Mouse (Mus musculus) midbrain, embryonic 11.5 days (tissue): Measurements from ENCODE around the gene Rbm8a2. TPM values are rescaled to one million over a fixed set of nuclear protein-coding genes. Genes with fewer than 3 reads are reported as not detected.
A peak's percentile ranks its signal among the peaks of the same experiment; 100 is the strongest.
"Not testable (repeated sequence)": the region's sequence is repeated elsewhere in the genome, so short reads cannot be mapped to it uniquely, and the experiment has no call there.

Source experiments
- ATAC-seq: fragments of 200-750 bp; cut with Nextera tagmentation; 2 replicates; pipeline ENCODE4 v1.8.0; 2017; ENCODE audit warnings: moderate TSS enrichment, moderate library complexity; ENCODE audit not compliant: low FRiP score
- DNase-seq: peaks from one replicate; pipeline ENCODE4 v3.0.0; 2015; ENCODE audit warnings: low spot score; ENCODE audit errors: missing footprints
- H3K27ac ChIP-seq: fragments of 300-500 bp; sonication (generic); 2 replicates; pipeline ENCODE4 v1.5.1; 2014; ENCODE audit warnings: low read depth, low read length
- H3K27me3 ChIP-seq: fragments of 300-500 bp; sonication (generic); 2 replicates; pipeline ENCODE4 v1.6.1; 2014; ENCODE audit warnings: mild to moderate bottlenecking, low read length, moderate library complexity, mixed read lengths; ENCODE audit not compliant: control insufficient read depth, insufficient read depth
- H3K36me3 ChIP-seq: fragments of 300-500 bp; sonication (generic); 2 replicates; pipeline ENCODE4 v1.6.1; 2014; ENCODE audit warnings: mild to moderate bottlenecking, low read length, moderate library complexity, mixed read lengths; ENCODE audit not compliant: control insufficient read depth, insufficient read depth
- H3K4me1 ChIP-seq: fragments of 300-500 bp; sonication (generic); 2 replicates; pipeline ENCODE4 v1.6.1; 2014; ENCODE audit warnings: low read length; ENCODE audit not compliant: control insufficient read depth, insufficient read depth
- H3K4me2 ChIP-seq: fragments of 300-500 bp; sonication (generic); 2 replicates; pipeline ENCODE4 v1.6.1; 2014; ENCODE audit warnings: mild to moderate bottlenecking, moderate library complexity
- H3K4me3 ChIP-seq: fragments of 300-500 bp; sonication (generic); 2 replicates; pipeline ENCODE4 v1.5.1; 2014; ENCODE audit warnings: low read depth, low read length
- H3K9ac ChIP-seq: fragments of 300-500 bp; sonication (generic); 2 replicates; pipeline ENCODE4 v1.6.1; 2014; ENCODE audit warnings: low read length
- H3K9me3 ChIP-seq: fragments of 300-500 bp; sonication (generic); 2 replicates; pipeline ENCODE4 v1.6.1; 2016; ENCODE audit warnings: low read length; ENCODE audit not compliant: control insufficient read depth
- WGBS: fragments of 180-500 bp; shearing (Covaris S2); extraction: QIAGEN DNeasy Blood & Tissue Kit; methylation state at CpG from one replicate; pipeline ENCODE4 v1.1.7; 2014; 5-methylcytosine and 5-hydroxymethylcytosine counted together
- polyA plus RNA-seq: library from polyadenylated mRNA; unstranded; fragments of >200 nt; fragmentation: Nextera tagmentation; extraction: Ambion mirVana; gene quantifications from 2 replicates; pipeline ENCODE4 v1.2.1, GENCODE M21; 2014

The Rbm8a2 gene
- polyA plus RNA-seq = 0.97 and 1.0 TPM in 2 replicates

GRCm38 (mm10) chr1:175979014-175979413 lies at the start of gene Rbm8a2:
TSS of gene Rbm8a2 (minus strand) at chr1:175979114.
- 91% methylated on average over 7 of the region's 7 CpGs for WGBS
- ATAC-seq = not testable (repeated sequence)

GRCm38 (mm10) chr1:176028397-176028796 lies 49.5 kb upstream of the Rbm8a2 start:
- Histone ChIP-seq H3K4me1 (no peaks in the 10 kb centered on the region), H3K27me3 (no peaks in the 10 kb centered on the region), H3K4me2 (no peak overlapping the region), H3K4me3 (no peak overlapping the region), H3K9ac (no peak overlapping the region), H3K36me3 (no peaks in the 10 kb centered on the region), H3K9me3 (no peaks in the 10 kb centered on the region), H3K27ac (no peak overlapping the region)
- no peak for ATAC-seq
- WGBS = 57% methylated on average over 3 of the region's 3 CpGs
- DNase-seq = no peak

More at GRCm38 (mm10) chr1:175979014-175979413, at the start of gene Rbm8a2:
- H3K4me2 ChIP-seq, H3K4me3 ChIP-seq, H3K9me3 ChIP-seq, H3K9ac ChIP-seq, H3K4me1 ChIP-seq, H3K36me3 ChIP-seq, H3K27ac ChIP-seq, DNase-seq, H3K27me3 ChIP-seq: not testable (repeated sequence)

- DNase-seq (no peak), ATAC-seq (no peak)
- no peak overlapping the region for H3K27ac ChIP-seq
- H3K36me3 ChIP-seq = no peaks in the 10 kb centered on the region
- no peaks in the 10 kb centered on the region for H3K9me3 ChIP-seq
- H3K4me2 ChIP-seq = no peak overlapping the region
- H3K4me1 ChIP-seq = no peaks in the 10 kb centered on the region
- H3K27me3 ChIP-seq = no peaks in the 10 kb centered on the region
- no peak overlapping the region for H3K4me3 ChIP-seq
- no peak overlapping the region for H3K9ac ChIP-seq
- WGBS = 31% methylated on average over 1 of the region's 1 CpGs
Measured at GRCm38 (mm10) chr1:176024501-176024900, 45.6 kb upstream of the Rbm8a2 start.

- Histone ChIP-seq H3K27me3 (no peaks in the 10 kb centered on the region), H3K9me3 (no peaks in the 10 kb centered on the region), H3K4me3 (no peak overlapping the region), H3K9ac (no peak overlapping the region), H3K27ac (no peak overlapping the region), H3K4me2 (no peak overlapping the region), H3K4me1 (peaks cover 7% of the 10 kb centered on the region), H3K36me3 (no peaks in the 10 kb centered on the region)
- 93% methylated on average over 3 of the region's 3 CpGs for WGBS
- DNase-seq = no peak
- no peak for ATAC-seq
Measured at GRCm38 (mm10) chr1:176018523-176018922, 39.6 kb upstream of the Rbm8a2 start.

- DNase-seq (no peak), ATAC-seq (no peak)
- H3K27me3 ChIP-seq = no peaks in the 10 kb centered on the region
- no peaks in the 10 kb centered on the region for H3K36me3 ChIP-seq
- H3K4me1 ChIP-seq = peaks cover 11% of the 10 kb centered on the region
- no peak overlapping the region for H3K9ac ChIP-seq
- no peak overlapping the region for H3K4me3 ChIP-seq
- no peak overlapping the region for H3K4me2 ChIP-seq
- no peaks in the 10 kb centered on the region for H3K9me3 ChIP-seq
- 65% methylated on average over 3 of the region's 3 CpGs for WGBS
- no peak overlapping the region for H3K27ac ChIP-seq
Measured at GRCm38 (mm10) chr1:176016076-176016475, 37.2 kb upstream of the Rbm8a2 start.

GRCm38 (mm10) chr1:176013497-176014268 lies 34.8 kb upstream of the Rbm8a2 start:
- WGBS = 13% methylated on average over 3 of the region's 3 CpGs
- no peak overlapping the region for H3K9ac ChIP-seq
- no peak overlapping the region for H3K27ac ChIP-seq
- H3K9me3 ChIP-seq = no peaks in the 10 kb centered on the region
- H3K27me3 ChIP-seq = no peaks in the 10 kb centered on the region
- no peaks in the 10 kb centered on the region for H3K36me3 ChIP-seq
- no peak overlapping the region for H3K4me2 ChIP-seq
- H3K4me3 ChIP-seq = no peak overlapping the region
- ATAC-seq (peak; percentile 86), DNase-seq (peak; percentile 90)
- peaks cover 11% of the 10 kb centered on the region for H3K4me1 ChIP-seq

GRCm38 (mm10) chr1:176011535-176011934 lies 32.6 kb upstream of the Rbm8a2 start:
- Histone ChIP-seq H3K4me2 (no peak overlapping the region), H3K36me3 (no peaks in the 10 kb centered on the region), H3K4me1 (peaks cover 11% of the 10 kb centered on the region), H3K4me3 (no peak overlapping the region), H3K9me3 (no peaks in the 10 kb centered on the region), H3K27ac (no peak overlapping the region), H3K27me3 (no peaks in the 10 kb centered on the region), H3K9ac (no peak overlapping the region)
- no peak for DNase-seq
- no peak for ATAC-seq

GRCm38 (mm10) chr1:176011072-176011471 lies 32.2 kb upstream of the Rbm8a2 start:
- ATAC-seq (no peak), DNase-seq (no peak)
- Histone ChIP-seq H3K36me3 (no peaks in the 10 kb centered on the region), H3K9ac (no peak overlapping the region), H3K9me3 (no peaks in the 10 kb centered on the region), H3K4me1 (peaks cover 11% of the 10 kb centered on the region), H3K27ac (no peak overlapping the region), H3K4me2 (no peak overlapping the region), H3K4me3 (no peak overlapping the region), H3K27me3 (no peaks in the 10 kb centered on the region)

- no peaks in the 10 kb centered on the region for H3K27me3 ChIP-seq
- no peak overlapping the region for H3K4me2 ChIP-seq
- H3K36me3 ChIP-seq = no peaks in the 10 kb centered on the region
- WGBS = 86% methylated on average over 2 of the region's 2 CpGs
- ATAC-seq (no peak), DNase-seq (no peak)
- H3K4me1 ChIP-seq = peaks cover 4% of the 10 kb centered on the region; the same call in 1 of the 2 replicates
- no peak overlapping the region for H3K27ac ChIP-seq
- H3K9ac ChIP-seq = no peak overlapping the region
- no peaks in the 10 kb centered on the region for H3K9me3 ChIP-seq
- H3K4me3 ChIP-seq = no peak overlapping the region
Measured at GRCm38 (mm10) chr1:176008411-176008810, 29.5 kb upstream of the Rbm8a2 start.
